Mouse (Mus musculus) kidney, embryonic 14.5 days (tissue): ENCODE measurements around the gene Tmem209. TPM values are rescaled to one million over a fixed set of nuclear protein-coding genes. Genes with fewer than 3 reads are reported as not detected.

Experiments used
- ATAC-seq: fragments of 200-750 bp; cut with Nextera tagmentation; 2 replicates; pipeline ENCODE4 v1.8.0; 2017; ENCODE audit warnings: moderate number of reproducible peaks, mild to moderate bottlenecking, moderate TSS enrichment, moderate library complexity; ENCODE audit not compliant: low FRiP score, low TSS enrichment
- H3K27ac ChIP-seq: fragments of 300-500 bp; sonication (generic); 2 replicates; pipeline ENCODE4 v1.5.1; 2014; ENCODE audit warnings: low read depth, mild to moderate bottlenecking, low read length, moderate library complexity, mixed read lengths
- H3K27me3 ChIP-seq: fragments of 300-500 bp; sonication (generic); 2 replicates; pipeline ENCODE4 v1.6.1; 2014; ENCODE audit warnings: mild to moderate bottlenecking, low read length; ENCODE audit not compliant: control insufficient read depth, insufficient read depth
- H3K36me3 ChIP-seq: fragments of 300-500 bp; sonication (generic); 2 replicates; pipeline ENCODE4 v1.6.1; 2014; ENCODE audit warnings: low read length, mixed read lengths; ENCODE audit not compliant: control insufficient read depth, insufficient read depth
- H3K4me1 ChIP-seq: fragments of 300-500 bp; sonication (generic); 2 replicates; pipeline ENCODE4 v1.6.1; 2014; ENCODE audit warnings: low read length, mixed read lengths; ENCODE audit not compliant: control insufficient read depth, insufficient read depth
- H3K4me2 ChIP-seq: fragments of 300-500 bp; sonication (generic); replicated peaks from 2 replicates; pipeline ENCODE4 v1.6.1; 2014; ENCODE audit warnings: low read depth, mild to moderate bottlenecking, low read length
- H3K4me3 ChIP-seq: fragments of 300-500 bp; sonication (generic); 2 replicates; pipeline ENCODE4 v1.5.1; 2014; ENCODE audit warnings: mild to moderate bottlenecking, low read length
- H3K9ac ChIP-seq: fragments of 300-500 bp; sonication (generic); 2 replicates; pipeline ENCODE4 v1.6.1; 2014; ENCODE audit warnings: low read depth, mild to moderate bottlenecking, low read length, moderate library complexity
- H3K9me3 ChIP-seq: fragments of 300-500 bp; sonication (generic); 2 replicates; pipeline ENCODE4 v1.6.1; 2016; ENCODE audit warnings: low read length; ENCODE audit not compliant: control insufficient read depth
- WGBS: fragments of 180-500 bp; shearing (Covaris S2); extraction: QIAGEN DNeasy Blood & Tissue Kit; methylation state at CpG from one replicate; pipeline ENCODE4 v1.1.7; 2014; 5-methylcytosine and 5-hydroxymethylcytosine counted together
- polyA plus RNA-seq: library from polyadenylated mRNA; unstranded; fragments of >200 nt; fragmentation: Nextera tagmentation; extraction: Ambion mirVana; gene quantifications from 2 replicates; pipeline ENCODE4 v1.2.1, GENCODE M21; 2014

Tmem209 gene
- polyA plus RNA-seq, 1 experiment from 2014 or later: 56.8 TPM

DNA sequence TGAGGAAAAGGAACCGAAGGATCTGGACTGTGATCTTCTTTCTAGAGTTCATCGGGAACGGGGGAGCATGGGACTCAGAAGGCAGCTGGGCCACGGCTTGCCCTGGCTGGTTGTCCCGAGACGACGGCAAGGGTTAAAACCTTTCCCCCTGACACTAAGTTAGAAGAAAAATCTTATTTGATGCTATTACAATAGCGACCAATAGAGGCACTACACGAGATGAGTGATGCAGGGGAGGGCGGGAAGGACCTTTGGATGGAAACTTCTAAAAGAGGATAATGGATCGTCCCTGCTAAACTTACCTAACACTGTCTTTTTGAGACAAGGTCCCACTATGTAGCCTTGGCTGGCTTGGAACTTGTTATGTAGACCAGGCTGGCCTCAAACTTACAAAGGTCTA is 10.8 kb upstream of the Tmem209 start:
- no peak overlapping the region for H3K9ac ChIP-seq
- H3K4me2 ChIP-seq: no peak overlapping the region
- no peak for ATAC-seq
- 72% methylated on average over 11 of the region's 11 CpGs for WGBS
- no peaks in the 10 kb centered on the region for H3K36me3 ChIP-seq
- H3K27ac ChIP-seq: no peak overlapping the region
- H3K27me3 ChIP-seq: no peaks in the 10 kb centered on the region
- H3K4me3 ChIP-seq: no peak overlapping the region
- H3K4me1 ChIP-seq: peaks cover 8% of the 10 kb centered on the region; the same call in 1 of the 2 replicates
- no peaks in the 10 kb centered on the region for H3K9me3 ChIP-seq

DNA sequence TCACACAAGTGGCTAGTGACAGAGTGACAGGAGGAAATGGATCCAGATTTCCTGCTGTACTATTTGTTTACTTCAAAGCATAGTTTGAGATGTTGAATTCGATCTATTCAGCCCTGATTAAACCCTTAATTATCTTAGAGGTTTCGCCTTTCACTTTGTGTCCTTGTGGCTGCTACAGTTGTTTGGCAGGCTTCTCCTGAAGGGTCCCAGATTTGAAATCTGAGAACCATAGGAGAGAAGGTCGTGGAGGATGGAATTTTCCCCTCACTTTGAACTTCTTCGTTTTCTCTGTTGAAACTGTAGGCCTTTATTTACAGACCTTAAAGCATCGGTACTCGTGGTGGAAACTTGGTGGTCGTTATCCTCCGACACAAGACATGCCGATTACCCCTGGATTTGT is 4.7 kb upstream of the Tmem209 start:
- no peak overlapping the region for H3K4me3 ChIP-seq
- H3K9me3 ChIP-seq: no peaks in the 10 kb centered on the region
- peak overlapping the region; percentile 5; the same call in 1 of the 2 replicates for H3K4me2 ChIP-seq
- H3K36me3 ChIP-seq: no peaks in the 10 kb centered on the region
- ATAC-seq: no peak
- WGBS: 3% methylated on average over 9 of the region's 9 CpGs
- peaks cover 14% of the 10 kb centered on the region for H3K4me1 ChIP-seq
- peak overlapping the region; percentile 83 for H3K27ac ChIP-seq
- no peaks in the 10 kb centered on the region for H3K27me3 ChIP-seq
- peak overlapping the region; percentile 47; the same call in 1 of the 2 replicates for H3K9ac ChIP-seq

DNA sequence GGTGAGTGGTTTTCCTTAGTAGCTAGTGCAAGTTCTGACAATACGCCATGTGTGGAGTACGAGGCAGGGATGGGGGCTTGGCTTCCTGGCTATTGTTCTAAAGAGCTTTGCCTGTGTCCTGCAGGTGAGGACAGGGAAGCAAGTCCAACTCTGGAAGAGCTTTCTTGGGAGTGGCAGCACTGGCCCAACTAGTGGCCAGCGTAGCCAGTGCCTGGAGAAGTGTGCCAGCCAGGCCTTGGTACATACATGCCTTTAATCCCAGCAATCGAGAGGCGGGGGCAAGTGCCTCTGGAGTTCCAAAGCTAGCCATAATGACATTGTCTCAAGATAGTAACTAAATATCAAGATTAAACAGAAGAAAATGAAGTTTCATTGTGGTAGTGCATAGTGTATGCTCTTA is 708 bp upstream of the Tmem209 start:
- Histone ChIP-seq H3K4me3 (no peak overlapping the region), H3K4me2 (peak overlapping the region; percentile 43; the same call in 1 of the 2 replicates)
- 0 out of 2 replicates have a peak, but pooled peaks have one; percentile 5 for ATAC-seq

DNA sequence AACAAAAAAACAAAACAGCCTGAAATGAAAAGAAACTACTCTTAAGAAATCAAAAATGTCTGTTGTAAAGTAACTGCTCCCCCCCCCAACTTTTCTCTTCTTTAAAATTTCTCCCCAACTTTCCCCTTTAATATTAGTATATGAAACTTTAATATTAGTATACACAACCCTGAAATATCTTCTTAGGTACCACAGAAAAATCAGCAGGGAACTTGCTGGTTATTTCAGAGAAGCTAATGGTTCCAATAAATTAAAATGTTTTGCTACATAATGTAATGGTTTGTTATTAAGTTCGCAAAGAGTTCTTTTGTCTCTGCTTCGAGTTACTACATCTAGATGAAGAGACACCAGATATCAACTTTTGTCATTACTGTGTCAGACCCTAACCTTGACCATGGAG is 759 bp downstream of the Tmem209 start:
- peak overlapping the region; percentile 76 for H3K9ac ChIP-seq
- H3K27me3 ChIP-seq: no peaks in the 10 kb centered on the region
- H3K9me3 ChIP-seq: no peaks in the 10 kb centered on the region
- 6% methylated on average over 2 of the region's 2 CpGs for WGBS
- H3K27ac ChIP-seq: peak overlapping the region; percentile 98
- H3K4me1 ChIP-seq: peaks cover 8% of the 10 kb centered on the region
- H3K4me2 ChIP-seq: peak overlapping the region; percentile 55
- no peak for ATAC-seq
- peaks cover 31% of the 10 kb centered on the region for H3K36me3 ChIP-seq
- H3K4me3 ChIP-seq: peak overlapping the region; percentile 52

More for the DNA sequence above, 708 bp upstream of the Tmem209 start:
- WGBS: 70% methylated on average over 5 of the region's 5 CpGs
- no peaks in the 10 kb centered on the region for H3K9me3 ChIP-seq
- peaks cover 14% of the 10 kb centered on the region for H3K4me1 ChIP-seq
- no peaks in the 10 kb centered on the region for H3K27me3 ChIP-seq
- H3K36me3 ChIP-seq: peaks cover 19% of the 10 kb centered on the region
- H3K9ac ChIP-seq: peak overlapping the region; percentile 76; the same call in 1 of the 2 replicates
- peak overlapping the region; percentile 98 for H3K27ac ChIP-seq

DNA sequence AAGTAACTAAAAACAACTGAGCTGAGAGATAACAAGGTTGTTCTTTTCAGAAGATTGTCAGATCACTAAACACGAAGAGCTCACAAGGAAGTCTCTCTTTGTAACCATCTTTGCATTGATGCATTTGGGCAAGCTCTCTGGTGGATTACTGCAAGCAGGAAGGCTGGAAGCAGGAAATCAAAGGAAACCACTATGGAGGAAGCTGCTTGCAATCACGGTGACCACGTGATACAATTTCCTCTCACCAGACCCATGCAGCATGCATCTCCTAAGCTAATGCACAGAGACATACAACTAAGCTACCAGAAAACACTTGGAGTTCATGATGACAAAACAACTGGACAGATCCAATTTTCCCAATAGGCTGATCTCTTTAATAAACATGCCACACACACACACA is 10.5 kb downstream of the Tmem209 start:
- 76% methylated on average over 3 of the region's 3 CpGs for WGBS
- no peak overlapping the region for H3K4me3 ChIP-seq
- H3K27me3 ChIP-seq: no peaks in the 10 kb centered on the region
- H3K4me2 ChIP-seq: no peak overlapping the region
- no peak overlapping the region for H3K27ac ChIP-seq
- H3K36me3 ChIP-seq: peaks cover 61% of the 10 kb centered on the region
- no peak for ATAC-seq
- H3K9ac ChIP-seq: no peak overlapping the region
- H3K9me3 ChIP-seq: no peaks in the 10 kb centered on the region
- no peaks in the 10 kb centered on the region for H3K4me1 ChIP-seq

DNA sequence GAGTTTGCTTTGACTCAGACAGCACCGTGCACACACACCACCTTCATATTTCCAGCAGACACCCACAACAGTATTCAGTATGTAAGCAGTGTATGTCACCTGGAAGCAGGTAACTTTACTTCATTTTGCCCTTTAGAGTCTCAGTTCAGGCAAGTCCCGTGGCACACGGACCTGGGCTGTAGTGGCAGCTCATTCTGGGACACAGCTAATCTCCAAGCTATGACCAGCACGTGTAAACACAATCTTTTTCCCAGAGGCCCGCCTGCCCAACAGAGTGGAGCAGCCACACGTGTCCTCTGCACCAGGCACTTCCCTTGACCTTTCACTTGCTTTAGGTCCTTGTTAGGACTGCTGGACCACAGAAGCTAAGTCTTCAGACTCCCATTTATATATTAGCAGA is 23.1 kb downstream of the Tmem209 start:
- H3K4me3 ChIP-seq: no peak overlapping the region
- peaks cover 81% of the 10 kb centered on the region for H3K36me3 ChIP-seq
- no peaks in the 10 kb centered on the region for H3K9me3 ChIP-seq
- H3K4me2 ChIP-seq: no peak overlapping the region
- 91% methylated on average over 6 of the region's 6 CpGs for WGBS
- no peak overlapping the region for H3K9ac ChIP-seq
- H3K4me1 ChIP-seq: no peaks in the 10 kb centered on the region
- no peaks in the 10 kb centered on the region for H3K27me3 ChIP-seq
- no peak overlapping the region for H3K27ac ChIP-seq
- ATAC-seq: no peak

DNA sequence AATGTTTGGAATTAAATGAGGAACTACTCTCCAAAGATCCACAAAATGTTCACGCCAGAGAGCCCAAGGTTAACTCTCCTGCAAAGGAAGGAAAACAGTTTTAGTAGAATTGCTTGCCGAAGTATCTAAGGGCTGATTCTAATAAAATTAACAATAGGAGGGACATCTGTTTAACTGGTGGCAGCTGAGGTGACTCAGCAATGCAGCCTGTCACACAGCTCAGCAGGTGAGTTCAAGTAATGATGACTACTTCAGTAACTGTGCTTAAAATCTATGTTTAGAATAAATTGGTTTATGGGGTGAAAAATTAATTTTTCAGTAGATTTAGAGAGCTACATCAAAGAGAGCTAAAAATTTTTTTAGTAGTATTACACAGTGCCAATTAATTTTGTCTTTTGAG is 26.7 kb downstream of the Tmem209 start:
- WGBS: 93% methylated on average over 2 of the region's 2 CpGs
- H3K36me3 ChIP-seq: peaks cover 86% of the 10 kb centered on the region

DNA sequence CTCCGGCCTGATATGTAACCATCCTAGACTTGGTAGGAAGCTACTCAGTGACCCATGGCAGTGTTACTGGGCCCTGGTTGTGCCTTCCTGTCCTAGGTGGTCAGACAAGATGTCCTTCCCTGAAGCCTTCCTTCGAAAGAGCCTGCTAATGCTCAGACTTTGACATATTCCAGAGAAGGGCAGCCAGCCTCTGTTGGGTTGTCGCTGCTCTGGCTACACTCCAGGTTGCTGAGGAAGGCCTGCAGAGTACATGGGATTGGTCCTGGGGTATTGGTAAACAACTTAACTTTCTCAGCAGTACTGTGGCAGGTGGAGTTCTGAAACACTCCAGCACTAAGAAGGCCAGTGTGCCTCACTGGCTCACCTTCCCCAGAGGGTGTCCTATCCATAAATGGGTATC is 30.2 kb downstream of the Tmem209 start:
- Histone ChIP-seq H3K4me3 (no peak overlapping the region), H3K4me2 (no peak overlapping the region), H3K4me1 (no peaks in the 10 kb centered on the region), H3K27me3 (no peaks in the 10 kb centered on the region), H3K27ac (no peak overlapping the region), H3K36me3 (peaks cover 57% of the 10 kb centered on the region), H3K9me3 (no peaks in the 10 kb centered on the region), H3K9ac (no peak overlapping the region)
- no peak for ATAC-seq
- WGBS: 96% methylated on average over 3 of the region's 3 CpGs

More for the DNA sequence above, 26.7 kb downstream of the Tmem209 start:
- Histone ChIP-seq H3K4me1 (no peaks in the 10 kb centered on the region), H3K27ac (no peak overlapping the region), H3K4me3 (no peak overlapping the region), H3K4me2 (no peak overlapping the region), H3K27me3 (no peaks in the 10 kb centered on the region), H3K9ac (no peak overlapping the region), H3K9me3 (no peaks in the 10 kb centered on the region)
- ATAC-seq: no peak

DNA sequence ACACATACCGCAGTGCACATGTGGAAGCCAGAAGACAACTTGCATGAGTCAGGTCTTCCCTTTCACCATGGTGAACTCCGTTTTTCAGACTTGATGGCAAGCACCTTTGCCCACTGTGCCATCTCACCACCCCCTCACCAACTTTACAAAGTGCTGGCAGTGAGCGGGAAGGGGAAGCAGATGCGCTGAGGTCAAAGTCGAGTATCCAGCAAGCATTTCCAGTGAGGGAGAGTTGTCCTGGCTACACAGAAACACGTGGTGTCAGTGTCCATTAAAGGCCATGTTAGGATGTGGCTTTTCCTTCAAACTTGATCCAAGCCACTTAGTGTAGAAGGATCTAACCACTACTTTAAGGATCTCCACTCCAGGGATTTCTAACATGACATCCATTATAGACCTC is 31.8 kb downstream of the Tmem209 start:
- no peak for ATAC-seq
- H3K9me3 ChIP-seq: no peaks in the 10 kb centered on the region
- peaks cover 48% of the 10 kb centered on the region for H3K36me3 ChIP-seq
- H3K27ac ChIP-seq: no peak overlapping the region
- no peak overlapping the region for H3K9ac ChIP-seq
- H3K4me2 ChIP-seq: no peak overlapping the region
- 91% methylated on average over 6 of the region's 6 CpGs for WGBS
- H3K4me3 ChIP-seq: no peak overlapping the region
- H3K4me1 ChIP-seq: no peaks in the 10 kb centered on the region
- no peaks in the 10 kb centered on the region for H3K27me3 ChIP-seq
